Mouse (Mus musculus) liver, embryonic 14.5 days (tissue): ENCODE measurements at regions not wholly inside any gene's neighbourhood (a gene's known extent, or its start where the extent isn't known, plus 50 kb on each side); places are given as distances from the start of the nearest gene placed in this dataset.

ENCODE experiments used
- CTCF ChIP-seq: IDR thresholded peaks from 2 replicates; pipeline ENCODE4 v1.5.1; 2016; ENCODE audit warnings: antibody characterized with exemption, low read depth, control low read depth
- EP300 ChIP-seq: IDR thresholded peaks from 2 replicates; pipeline ENCODE4 v1.6.1; 2016; ENCODE audit warnings: antibody characterized with exemption, low read depth

DNA sequence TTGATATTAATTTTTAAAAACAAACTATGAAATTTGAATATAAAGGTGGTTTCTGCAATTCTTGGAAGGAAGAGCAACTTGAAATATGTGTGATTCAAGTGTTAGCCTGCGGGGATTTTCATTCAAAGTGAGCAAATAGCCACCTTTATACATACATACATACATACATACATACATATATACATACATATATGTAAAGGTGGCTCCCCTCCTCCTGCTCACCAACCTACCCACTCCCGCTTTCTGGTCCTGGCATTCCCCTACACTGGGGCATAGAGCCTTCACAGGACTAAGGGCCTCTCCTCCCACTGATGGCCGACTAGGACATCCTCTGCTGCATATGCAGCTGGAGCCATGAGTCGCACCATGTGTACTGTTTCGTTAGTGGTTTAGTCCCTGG, 221.3 kb upstream of the Pde3a start:
- TF ChIP-seq CTCF: no peak
- no peak for TF ChIP-seq EP300
